Mouse (Mus musculus) lung, embryonic 16.5 days (tissue): Measurements from ENCODE around the gene Htr3a. TPM values are rescaled to one million over a fixed set of nuclear protein-coding genes. Genes with fewer than 3 reads are reported as not detected.
A peak's percentile ranks its signal among the peaks of the same experiment; 100 is the strongest.

Source experiments
- ATAC-seq: fragments of 200-750 bp; cut with Nextera tagmentation; 2 replicates; pipeline ENCODE4 v1.8.0; 2017; ENCODE audit warnings: low read depth, mild to moderate bottlenecking, moderate library complexity
- H3K27ac ChIP-seq: fragments of 300-500 bp; sonication (generic); 2 replicates; pipeline ENCODE4 v1.5.1; 2014; ENCODE audit warnings: mild to moderate bottlenecking, control low read depth, low read length
- H3K27me3 ChIP-seq: fragments of 300-500 bp; sonication (generic); 2 replicates; pipeline ENCODE4 v1.6.1; 2014; ENCODE audit warnings: low read depth, low read length, mixed read lengths; ENCODE audit not compliant: control insufficient read depth, insufficient read depth
- H3K36me3 ChIP-seq: fragments of 300-500 bp; sonication (generic); 2 replicates; pipeline ENCODE4 v1.6.1; 2014; ENCODE audit warnings: low read length; ENCODE audit not compliant: control insufficient read depth, insufficient read depth
- H3K4me1 ChIP-seq: fragments of 300-500 bp; sonication (generic); replicated peaks from 2 replicates; pipeline ENCODE4 v1.6.1; 2014; ENCODE audit warnings: low read length, mixed read lengths; ENCODE audit not compliant: control insufficient read depth, insufficient read depth
- H3K4me2 ChIP-seq: fragments of 300-500 bp; sonication (generic); 2 replicates; pipeline ENCODE4 v1.6.1; 2014; ENCODE audit warnings: low read depth, low read length, control low read depth
- H3K4me3 ChIP-seq: fragments of 300-500 bp; sonication (generic); 2 replicates; pipeline ENCODE4 v1.5.1; 2014; ENCODE audit warnings: mild to moderate bottlenecking, low read length, control low read depth
- H3K9ac ChIP-seq: fragments of 300-500 bp; sonication (generic); 2 replicates; pipeline ENCODE4 v1.6.1; 2014; ENCODE audit warnings: low read length, control low read depth
- H3K9me3 ChIP-seq: fragments of 300-500 bp; sonication (generic); 2 replicates; pipeline ENCODE4 v1.6.1; 2016; ENCODE audit warnings: low read length; ENCODE audit not compliant: control insufficient read depth
- WGBS: fragments of 180-500 bp; shearing (Covaris S2); extraction: QIAGEN DNeasy Blood & Tissue Kit; methylation state at CpG from one replicate; pipeline ENCODE4 v1.1.7; 2014; 5-methylcytosine and 5-hydroxymethylcytosine counted together
- polyA plus RNA-seq: library from polyadenylated mRNA; unstranded; fragments of >200 nt; fragmentation: Nextera tagmentation; extraction: Ambion mirVana; gene quantifications from 2 replicates; pipeline ENCODE4 v1.2.1, GENCODE M21; 2015

The Htr3a gene
- polyA plus RNA-seq, 1 experiment from 2014 or later, result 1.9 TPM

DNA sequence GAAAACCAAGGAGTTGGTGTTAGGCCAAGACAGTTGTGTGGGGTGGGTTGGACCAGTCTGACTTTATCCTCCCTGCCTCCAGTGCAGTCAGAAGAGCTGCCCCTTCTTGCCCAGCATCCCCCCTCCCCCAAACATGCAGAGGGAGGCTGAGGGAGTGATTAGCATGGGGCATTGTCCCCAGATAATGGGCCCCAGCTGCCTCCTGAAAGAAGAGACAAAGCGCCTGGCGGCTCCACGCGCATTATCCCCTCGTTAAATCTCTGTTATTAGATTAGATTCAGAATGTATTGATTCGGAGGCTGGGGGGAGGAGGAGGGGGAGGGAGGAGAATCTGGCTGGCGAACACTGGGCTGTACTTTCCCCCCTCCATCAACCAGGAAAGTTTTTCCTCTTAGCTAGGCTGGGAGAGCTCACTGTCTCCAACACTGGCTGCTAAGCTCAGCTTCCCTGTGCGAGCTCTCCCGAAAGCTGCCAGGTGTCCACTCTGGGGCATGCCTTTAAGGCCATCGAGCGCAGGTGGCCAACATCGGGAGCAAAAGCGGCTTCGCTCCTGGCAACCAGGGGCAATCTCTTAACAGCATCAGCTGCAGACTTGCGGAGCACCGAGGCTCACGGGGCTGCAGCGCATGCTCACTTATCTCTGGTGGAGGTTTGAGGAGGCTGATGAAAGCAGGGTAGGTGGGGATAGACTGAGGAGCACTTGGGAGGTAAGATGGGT, 14.9 kb downstream of the Htr3a start:
- ATAC-seq, result no peak
- 32% methylated on average over 18 of the region's 18 CpGs for WGBS
- Histone ChIP-seq H3K27me3 (no peaks in the 10 kb centered on the region; the same call in none of the 2 replicates), H3K36me3 (no peaks in the 10 kb centered on the region), H3K27ac (no peak overlapping the region), H3K4me3 (no peak overlapping the region), H3K9ac (no peak overlapping the region), H3K9me3 (no peaks in the 10 kb centered on the region), H3K4me2 (no peak overlapping the region), H3K4me1 (no peaks in the 10 kb centered on the region)

DNA sequence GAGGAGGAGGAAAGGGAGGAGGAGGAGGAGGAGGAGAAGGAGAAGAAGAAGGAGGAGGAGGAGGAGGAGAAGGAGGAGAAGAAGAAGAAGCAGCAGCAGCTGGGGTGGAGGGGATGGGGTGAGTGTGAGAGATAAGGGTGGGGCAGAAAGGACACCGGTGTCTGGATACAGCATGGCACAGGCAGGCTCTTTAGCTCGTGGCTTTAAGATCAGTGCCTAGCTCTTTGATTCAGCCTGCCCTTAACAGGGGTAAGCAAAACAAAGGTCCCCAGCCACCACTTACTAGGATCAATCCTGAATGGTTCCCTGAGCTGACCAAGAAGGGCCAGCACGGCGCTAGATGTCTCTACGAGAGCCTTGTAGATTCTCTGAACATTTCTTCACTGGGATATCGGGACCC, 16.1 kb downstream of the Htr3a start:
- no peak for ATAC-seq
- no peaks in the 10 kb centered on the region; the same call in none of the 2 replicates for H3K27me3 ChIP-seq
- no peak overlapping the region for H3K27ac ChIP-seq
- no peak overlapping the region for H3K4me3 ChIP-seq
- 69% methylated on average over 6 of the region's 6 CpGs for WGBS
- H3K9me3 ChIP-seq, result no peaks in the 10 kb centered on the region
- no peaks in the 10 kb centered on the region for H3K4me1 ChIP-seq
- no peak overlapping the region for H3K9ac ChIP-seq
- no peak overlapping the region for H3K4me2 ChIP-seq
- no peaks in the 10 kb centered on the region for H3K36me3 ChIP-seq

DNA sequence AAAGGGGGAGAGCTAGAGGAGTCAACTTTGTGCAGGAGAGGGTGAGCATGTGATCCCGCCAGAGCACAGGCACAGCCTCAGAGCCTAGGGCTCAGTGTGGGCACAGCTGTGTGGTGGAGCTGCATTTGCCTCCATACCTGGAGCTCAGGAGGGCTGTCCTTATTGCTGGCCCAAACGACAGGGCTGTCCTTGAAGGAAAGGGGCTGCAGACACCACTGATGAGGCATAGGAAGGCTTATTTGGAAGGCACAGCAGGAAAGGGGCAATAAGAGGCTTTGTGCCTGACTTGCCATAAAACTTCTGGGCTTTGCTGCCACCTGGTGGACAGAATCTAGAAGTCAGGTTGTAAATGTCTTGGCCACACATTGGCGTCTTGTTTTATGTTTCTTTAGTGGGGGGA, 16.9 kb downstream of the Htr3a start:
- 29% methylated on average over 3 of the region's 3 CpGs for WGBS
- ATAC-seq, result no peak; the same call in 1 of the 2 replicates
- Histone ChIP-seq H3K4me2 (no peak overlapping the region), H3K4me3 (no peak overlapping the region), H3K4me1 (no peaks in the 10 kb centered on the region), H3K27me3 (no peaks in the 10 kb centered on the region; the same call in none of the 2 replicates), H3K9me3 (no peaks in the 10 kb centered on the region), H3K27ac (no peak overlapping the region), H3K9ac (no peak overlapping the region), H3K36me3 (no peaks in the 10 kb centered on the region)

DNA sequence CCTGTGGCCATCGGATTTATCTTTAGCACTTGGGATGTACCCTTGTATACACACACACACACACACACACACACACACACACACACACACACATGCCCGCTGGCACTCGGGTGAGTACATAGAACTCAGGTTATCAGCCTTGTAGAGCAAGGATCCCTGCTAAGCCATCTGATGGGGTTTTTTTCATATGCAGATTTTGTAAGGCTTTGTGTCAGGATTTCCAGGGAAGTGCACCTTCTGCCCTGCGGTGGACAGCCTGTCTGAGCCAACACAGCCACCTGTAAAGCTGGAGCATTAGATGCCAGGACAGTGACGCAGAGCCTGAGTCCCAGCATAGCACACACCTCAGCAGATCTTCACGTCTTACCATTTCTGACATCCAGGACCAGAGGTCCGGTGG, 21.8 kb downstream of the Htr3a start:
- H3K4me2 ChIP-seq, result no peak overlapping the region
- no peak for ATAC-seq
- no peak overlapping the region for H3K4me3 ChIP-seq
- no peaks in the 10 kb centered on the region for H3K4me1 ChIP-seq
- H3K9ac ChIP-seq, result no peak overlapping the region
- H3K36me3 ChIP-seq, result no peaks in the 10 kb centered on the region
- no peaks in the 10 kb centered on the region for H3K9me3 ChIP-seq
- no peaks in the 10 kb centered on the region for H3K27me3 ChIP-seq
- 77% methylated on average over 7 of the region's 7 CpGs for WGBS
- no peak overlapping the region for H3K27ac ChIP-seq

DNA sequence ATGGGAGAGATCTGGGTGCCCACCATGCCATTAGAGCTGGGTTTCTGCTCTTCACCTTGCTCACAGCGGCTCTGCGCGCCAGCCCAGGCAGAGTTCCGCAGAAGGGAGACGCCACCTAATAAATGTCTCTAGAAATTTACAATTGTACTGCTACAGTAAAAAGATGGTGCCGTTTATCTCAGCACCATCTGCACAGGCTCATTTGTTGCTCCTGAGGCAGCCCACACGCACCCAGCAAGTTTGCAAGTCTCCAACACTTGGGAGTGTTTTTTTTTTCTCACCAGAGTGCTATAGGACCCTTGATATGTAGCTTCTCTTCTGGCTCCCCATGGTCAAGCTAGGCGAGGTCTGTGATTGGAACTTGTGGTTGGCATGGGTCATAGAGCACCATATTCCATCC, 38.0 kb downstream of the Htr3a start:
- Histone ChIP-seq H3K9ac (no peak overlapping the region), H3K4me2 (no peak overlapping the region), H3K4me3 (no peak overlapping the region), H3K36me3 (no peaks in the 10 kb centered on the region), H3K9me3 (no peaks in the 10 kb centered on the region), H3K27ac (no peak overlapping the region), H3K27me3 (no peaks in the 10 kb centered on the region; the same call in 1 of the 2 replicates), H3K4me1 (no peaks in the 10 kb centered on the region)
- 77% methylated on average over 8 of the region's 8 CpGs for WGBS
- no peak for ATAC-seq

DNA sequence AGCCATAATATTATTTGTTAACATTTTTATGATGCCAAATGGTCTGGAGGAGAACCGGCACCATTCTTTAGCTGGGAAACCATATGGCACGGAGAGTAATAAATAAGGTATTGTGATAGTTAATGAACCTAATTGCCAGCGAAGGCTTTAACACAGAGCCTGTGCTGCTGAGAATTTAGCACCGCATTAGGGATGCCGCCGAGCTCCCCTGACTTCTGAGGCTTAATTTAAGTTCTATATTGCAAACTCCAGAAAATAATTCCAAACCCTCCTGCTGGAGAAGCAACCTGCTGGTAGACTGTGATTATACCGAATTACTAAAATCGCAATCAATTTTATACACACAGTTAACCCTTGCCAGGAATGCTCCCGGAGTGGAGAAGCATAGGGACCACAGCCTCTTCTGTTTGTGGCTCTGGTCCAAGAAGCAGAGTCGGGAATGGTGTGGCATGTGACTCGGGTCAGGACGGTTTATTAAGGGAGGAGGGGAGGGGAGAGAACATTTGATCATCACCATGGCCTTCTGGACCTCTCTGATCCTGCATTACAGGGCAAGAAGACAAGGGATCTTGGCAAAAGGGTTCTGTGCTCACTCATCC, 44.3 kb downstream of the Htr3a start:
- WGBS, result 69% methylated on average over 12 of the region's 12 CpGs
- Histone ChIP-seq H3K4me3 (no peak overlapping the region), H3K4me2 (no peak overlapping the region), H3K9ac (no peak overlapping the region), H3K9me3 (no peaks in the 10 kb centered on the region), H3K27me3 (no peaks in the 10 kb centered on the region), H3K27ac (no peak overlapping the region), H3K4me1 (no peaks in the 10 kb centered on the region), H3K36me3 (no peaks in the 10 kb centered on the region)
- no peak for ATAC-seq

DNA sequence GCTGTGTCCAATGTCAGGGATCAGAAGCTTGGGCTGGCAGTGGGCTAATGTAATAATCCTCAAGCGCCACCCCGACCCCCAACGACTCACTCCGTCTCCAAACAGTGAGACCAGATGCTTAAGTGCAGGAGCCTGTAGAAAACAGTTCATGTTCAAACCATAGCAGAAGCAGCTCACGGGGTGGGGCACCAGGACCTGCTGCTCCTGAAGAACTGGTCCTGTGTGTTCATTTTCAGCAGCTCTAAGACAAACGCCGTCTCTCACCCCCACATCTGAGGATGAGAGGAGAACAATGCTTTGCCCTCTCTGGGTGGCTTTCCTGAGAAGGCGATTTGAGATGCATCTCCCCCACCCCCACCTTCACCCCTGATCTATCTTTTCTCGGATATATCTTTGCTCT, 45.7 kb downstream of the Htr3a start:
- H3K27ac ChIP-seq, result no peak overlapping the region
- no peaks in the 10 kb centered on the region for H3K4me1 ChIP-seq
- H3K9me3 ChIP-seq, result no peaks in the 10 kb centered on the region
- no peaks in the 10 kb centered on the region for H3K27me3 ChIP-seq
- WGBS, result 42% methylated on average over 9 of the region's 9 CpGs
- H3K36me3 ChIP-seq, result no peaks in the 10 kb centered on the region
- H3K4me2 ChIP-seq, result no peak overlapping the region
- H3K9ac ChIP-seq, result no peak overlapping the region
- ATAC-seq, result no peak
- no peak overlapping the region for H3K4me3 ChIP-seq

DNA sequence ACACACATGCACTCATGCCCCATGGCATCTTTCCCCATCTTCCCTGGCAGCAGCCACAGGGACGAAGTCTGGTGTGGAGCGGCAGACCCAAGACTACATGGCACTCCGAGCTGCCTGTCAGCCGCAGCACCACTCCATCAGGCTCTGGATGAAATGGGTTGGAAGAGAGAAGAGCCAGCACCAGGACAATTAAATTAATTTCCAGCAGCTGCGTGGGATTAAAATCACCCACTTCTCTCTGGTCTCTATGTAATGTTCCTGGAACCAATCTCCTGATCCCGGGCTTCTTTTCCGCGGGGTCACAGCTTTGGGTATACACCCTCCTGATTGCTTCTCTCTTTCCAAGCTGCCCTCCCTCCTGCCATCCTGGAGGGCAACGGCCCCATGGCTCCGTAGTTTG, 49.4 kb downstream of the Htr3a start:
- H3K9me3 ChIP-seq, result no peaks in the 10 kb centered on the region
- 79% methylated on average over 10 of the region's 10 CpGs for WGBS
- H3K27ac ChIP-seq, result no peak overlapping the region
- H3K27me3 ChIP-seq, result no peaks in the 10 kb centered on the region
- H3K9ac ChIP-seq, result no peak overlapping the region
- H3K4me1 ChIP-seq, result no peaks in the 10 kb centered on the region
- H3K4me2 ChIP-seq, result no peak overlapping the region
- no peak for ATAC-seq
- H3K36me3 ChIP-seq, result no peaks in the 10 kb centered on the region
- H3K4me3 ChIP-seq, result no peak overlapping the region

DNA sequence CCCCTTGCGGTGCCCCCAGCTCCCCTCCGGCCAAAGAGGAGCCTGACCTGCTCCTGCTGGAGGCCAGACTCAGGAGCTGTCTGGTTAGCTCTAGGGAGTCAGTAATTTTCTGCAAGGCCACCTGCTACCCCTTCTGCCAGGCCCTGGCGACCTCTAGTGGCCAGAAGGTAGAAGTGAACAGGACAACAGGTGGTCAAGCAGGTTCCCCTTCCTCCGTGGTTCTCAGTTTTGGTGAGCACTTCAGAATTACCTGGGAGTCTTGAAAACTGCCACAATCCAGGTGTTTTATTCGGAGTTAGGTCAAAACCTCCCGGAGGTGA, 50.4 kb downstream of the Htr3a start:
- H3K27me3 ChIP-seq, result no peaks in the 10 kb centered on the region
- no peaks in the 10 kb centered on the region for H3K9me3 ChIP-seq
- H3K4me2 ChIP-seq, result 0 out of 2 replicates have a peak overlapping the region, but pooled peaks have one; percentile 1
- no peak overlapping the region for H3K9ac ChIP-seq
- no peaks in the 10 kb centered on the region for H3K36me3 ChIP-seq
- H3K27ac ChIP-seq, result no peak overlapping the region
- 4% methylated on average over 6 of the region's 6 CpGs for WGBS
- ATAC-seq, result peak; percentile 75
- H3K4me3 ChIP-seq, result no peak overlapping the region
- H3K4me1 ChIP-seq, result no peaks in the 10 kb centered on the region
